Mouse (Mus musculus): ENCODE measurements around the gene Rplp1.

The Rplp1 gene

DNA sequence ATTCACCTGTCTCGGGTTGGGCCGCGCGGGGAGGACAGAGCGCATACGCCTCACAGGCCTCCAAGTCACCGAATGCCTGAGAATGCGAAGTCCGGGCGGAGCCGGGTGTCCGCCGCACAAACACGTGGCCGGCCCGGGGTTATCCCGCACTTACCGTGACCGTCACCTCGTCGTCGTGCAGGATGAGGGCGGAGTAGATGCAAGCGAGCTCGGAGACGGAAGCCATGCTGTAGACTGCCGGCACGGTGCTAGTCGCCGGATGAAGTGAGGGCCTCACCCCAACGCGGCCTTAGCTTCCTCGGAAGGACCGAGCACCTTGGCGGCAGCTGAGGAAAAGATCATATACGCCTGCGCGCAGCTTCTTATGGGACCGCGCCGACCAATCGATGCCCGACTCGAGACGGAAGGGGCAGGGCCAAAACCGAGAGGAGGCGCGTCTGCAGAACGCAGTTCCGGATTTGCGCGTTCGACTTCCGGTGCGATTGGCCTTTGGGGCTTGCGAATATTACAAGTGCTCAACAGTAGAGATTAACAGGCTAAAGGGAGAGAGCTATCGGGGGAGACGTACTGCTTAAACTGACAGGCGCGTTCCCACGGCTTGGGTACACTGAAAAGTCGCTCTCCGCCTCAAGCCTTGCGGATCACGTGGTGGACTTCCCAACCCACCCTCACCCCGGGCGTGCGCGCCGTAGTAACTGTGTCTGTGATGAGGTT is at the start of gene Rplp1:
Gene Rplp1, minus strand, starts transcription at position 340 of the 714 bp plus-strand sequence.
- peak; percentile 96 for DNase-seq (ENCODE audit: low spot score)

DNA sequence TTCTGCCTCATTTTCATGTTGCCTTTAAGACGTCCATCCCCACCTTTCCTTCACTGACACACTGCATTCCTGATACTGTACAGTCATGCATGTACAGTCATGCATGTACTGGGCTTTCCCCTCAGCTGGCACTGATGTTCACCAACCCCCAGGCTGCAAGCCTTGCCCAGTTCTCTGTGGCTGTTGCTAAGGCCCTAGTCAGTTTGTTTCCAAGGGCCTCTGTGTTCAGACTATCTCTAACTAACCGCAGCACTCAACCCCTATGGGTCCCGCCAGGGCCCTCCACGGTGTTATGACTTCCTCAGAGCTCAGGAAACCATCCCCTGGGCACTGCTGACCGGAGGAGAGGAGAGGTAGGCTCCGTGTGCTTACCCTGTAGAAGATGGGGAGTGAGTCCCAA is 49.0 kb upstream of the Rplp1 start:
- DNase-seq (ENCODE audit: low spot score): no peak

DNA sequence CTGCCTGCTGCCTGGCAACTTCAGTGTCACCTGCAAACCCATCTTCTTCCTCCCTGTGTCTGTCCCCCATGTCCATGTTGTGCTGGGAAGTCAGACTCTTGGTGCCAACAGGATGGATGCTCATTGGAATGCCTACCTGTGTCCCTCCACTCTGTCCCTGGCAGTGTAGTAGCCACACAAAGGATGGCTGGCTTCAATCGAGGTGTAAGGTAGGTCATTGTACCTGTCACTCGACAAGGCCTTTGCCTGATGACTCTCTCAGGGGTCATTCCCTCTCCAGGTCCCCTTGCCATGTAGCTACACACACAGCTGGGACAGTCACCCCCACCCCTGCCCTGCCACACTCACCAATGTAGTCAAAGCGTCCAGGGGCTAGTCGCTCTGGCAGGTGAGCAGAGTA is 46.8 kb upstream of the Rplp1 start:
- no peak for DNase-seq (ENCODE audit: low spot score)

DNA sequence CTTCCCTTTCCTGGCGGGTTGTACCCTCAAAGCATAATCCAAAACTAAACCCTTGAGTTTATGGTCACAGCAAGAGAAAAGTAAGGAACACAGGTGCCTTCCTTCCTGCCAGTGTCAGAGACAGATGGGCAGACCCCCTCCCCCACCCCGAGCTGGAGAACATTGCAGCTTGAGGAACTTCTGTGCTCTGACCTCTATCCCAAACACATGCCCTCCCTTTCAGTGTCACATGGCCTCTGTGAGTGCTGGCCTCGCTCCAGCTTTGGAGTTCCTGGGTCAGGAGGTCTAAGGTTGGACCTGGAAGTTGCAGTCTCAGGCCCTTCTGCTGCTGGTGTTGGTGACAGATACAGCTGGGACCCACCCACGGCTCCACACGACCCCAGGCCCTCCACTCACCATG is 46.4 kb upstream of the Rplp1 start:
- DNase-seq (ENCODE audit: low spot score): peak; percentile 38

DNA sequence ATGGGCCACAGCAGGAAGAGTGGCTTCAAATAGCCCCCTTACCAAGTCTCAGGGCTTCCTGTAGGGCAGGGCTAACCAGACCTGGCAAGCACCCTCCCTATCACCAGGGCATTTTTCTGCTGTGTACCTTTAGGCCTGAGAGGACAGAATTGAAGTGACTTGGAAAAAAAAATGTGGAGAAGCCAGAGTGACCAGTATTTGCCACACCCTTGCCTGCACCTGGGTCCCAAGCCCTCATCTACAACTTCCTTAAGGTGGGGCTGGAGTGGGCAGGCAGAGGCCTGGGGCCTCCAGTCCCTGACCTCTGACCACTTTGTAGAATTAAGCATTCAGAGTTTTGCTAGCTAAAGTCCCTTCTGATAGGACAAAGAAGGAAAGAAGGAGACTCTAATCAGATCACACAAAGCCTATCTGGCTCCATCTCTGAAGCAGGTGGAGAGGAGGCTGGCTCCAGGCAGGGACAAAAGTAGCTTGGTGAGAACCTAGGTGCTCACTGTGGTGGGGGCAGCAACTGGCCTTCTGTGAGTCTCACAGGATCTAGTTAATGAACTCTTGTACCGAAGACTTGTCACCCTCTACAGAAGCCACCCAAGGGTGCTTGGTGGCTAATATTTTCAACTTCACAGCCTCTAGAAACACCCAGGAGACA is 45.7 kb upstream of the Rplp1 start:
- DNase-seq (ENCODE audit: low spot score): no peak

DNA sequence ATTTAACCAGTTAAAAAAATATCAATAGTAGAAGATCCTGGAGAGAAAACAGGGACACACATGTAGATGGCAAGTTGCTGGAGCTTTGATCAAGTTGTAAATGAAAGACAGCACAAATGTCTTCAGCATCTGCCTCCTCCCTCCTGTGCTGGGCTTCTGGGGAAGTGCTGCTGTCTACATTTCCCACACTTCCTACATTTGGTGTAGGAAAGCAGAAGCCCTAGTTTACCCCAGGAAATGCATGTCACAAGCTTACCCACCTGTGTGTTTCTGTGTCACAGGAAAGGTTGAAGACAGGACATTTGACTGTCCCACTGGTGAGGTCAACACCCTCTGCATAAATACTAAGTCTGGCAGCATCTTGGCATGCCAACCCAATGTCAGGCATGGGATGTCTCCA is 40.4 kb upstream of the Rplp1 start:
- no peak for DNase-seq (ENCODE audit: low spot score)

DNA sequence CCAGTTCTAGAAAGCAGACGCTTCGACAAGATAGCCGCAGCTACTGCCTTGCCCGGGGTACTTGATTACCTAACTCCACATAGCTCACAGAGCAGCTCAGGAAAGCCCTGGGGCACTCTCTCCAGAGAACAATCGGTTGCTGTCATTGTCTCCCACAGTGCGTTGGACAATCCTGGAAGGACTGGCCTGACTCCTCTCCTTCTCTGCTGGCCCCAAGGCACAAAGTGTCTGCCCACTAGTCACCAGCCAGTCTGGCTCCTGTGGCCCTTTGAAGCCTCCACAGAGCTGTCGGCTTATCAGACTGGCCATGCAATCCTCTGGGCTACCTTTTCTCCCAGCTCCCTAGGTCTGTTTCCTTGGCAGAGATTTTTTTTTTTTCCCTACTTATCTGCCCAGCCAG is 37.9 kb upstream of the Rplp1 start:
- no peak for DNase-seq (ENCODE audit: low spot score)

DNA sequence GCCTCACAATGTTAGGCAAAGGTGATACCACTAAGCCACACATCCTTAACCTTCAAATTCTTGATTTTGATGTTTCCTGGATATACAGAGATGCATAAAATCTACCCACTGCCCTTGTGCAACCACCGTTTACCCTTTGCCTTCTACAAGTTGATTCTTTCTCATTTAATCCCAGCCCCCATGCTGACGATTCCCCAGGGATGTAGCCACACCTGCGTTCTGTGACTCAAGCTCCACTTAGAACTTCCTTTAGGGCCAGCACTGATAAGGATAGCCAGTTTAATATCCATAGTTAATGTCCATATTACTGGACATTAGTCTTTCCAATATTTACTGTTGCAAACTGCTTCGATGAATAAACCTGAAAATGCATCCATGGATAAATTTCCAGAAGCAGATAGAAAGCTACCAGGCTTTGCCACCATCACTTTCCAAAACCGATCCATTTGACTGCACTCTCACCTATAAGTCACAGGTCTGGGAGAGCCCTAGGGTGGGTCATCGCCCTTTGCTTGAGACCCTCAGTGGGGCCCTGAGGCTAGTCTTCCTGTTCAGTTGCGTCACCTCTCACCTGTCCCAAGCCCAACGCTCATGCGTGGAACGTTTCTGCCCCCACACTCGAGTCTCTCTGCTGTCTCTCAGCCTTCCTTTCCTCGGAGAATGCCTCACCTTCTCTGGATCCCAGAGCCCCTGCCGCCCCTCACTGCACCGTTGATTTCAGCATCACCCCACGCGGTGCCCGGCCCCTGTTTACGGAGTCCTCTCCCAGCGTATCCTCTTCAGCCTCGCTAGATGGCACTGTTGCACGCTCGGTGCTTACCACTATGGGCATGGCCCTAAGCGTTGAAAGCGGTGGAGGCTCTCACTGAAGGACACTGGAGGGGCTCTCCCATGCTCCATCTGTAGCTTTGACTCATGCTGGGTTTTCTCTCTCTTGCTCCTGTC is 33.3 kb upstream of the Rplp1 start:
- DNase-seq (ENCODE audit: low spot score): peak; percentile 56

DNA sequence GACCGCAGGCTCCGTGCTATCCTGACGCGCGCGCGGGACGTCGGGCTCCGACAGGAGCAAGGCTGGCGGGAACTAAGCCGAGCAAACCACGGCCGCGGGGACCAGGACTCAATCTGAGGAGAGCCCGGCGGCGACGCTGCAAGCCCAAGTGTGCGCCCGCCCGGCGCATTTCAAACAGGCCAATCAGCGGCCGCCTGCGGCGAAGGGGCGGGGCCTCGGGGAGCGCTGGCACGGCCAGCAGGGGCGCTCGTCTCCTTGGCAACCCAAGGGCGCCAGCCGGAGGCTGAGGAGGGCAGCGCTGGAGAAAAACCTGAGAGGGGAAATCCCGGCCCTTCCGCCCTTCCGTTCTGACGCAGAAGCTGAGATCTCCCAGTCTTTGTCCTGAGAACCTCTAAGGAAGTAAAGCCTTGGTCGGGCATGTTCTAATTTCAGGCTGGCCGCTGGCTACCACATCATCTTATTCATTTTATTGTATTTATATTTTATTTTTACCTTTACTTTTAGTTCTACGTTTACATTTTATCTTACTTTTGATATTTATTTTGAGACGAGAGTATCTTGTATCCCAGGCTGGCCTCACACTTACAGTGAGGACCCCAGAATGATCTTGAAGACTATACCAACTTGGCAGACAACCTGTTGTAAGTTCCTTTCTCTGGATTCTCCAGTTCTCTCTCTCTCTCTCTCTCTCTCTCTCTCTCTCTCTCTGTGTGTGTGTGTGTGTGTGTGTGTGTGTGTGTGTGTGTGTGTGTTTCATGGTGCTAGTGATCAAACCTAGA is 32.5 kb upstream of the Rplp1 start, which contains the start of gene Kif23:
Gene Kif23, minus strand, starts transcription at position 152 of the 779 bp plus-strand sequence.
- peak; percentile 93 for DNase-seq (ENCODE audit: low spot score)

DNA sequence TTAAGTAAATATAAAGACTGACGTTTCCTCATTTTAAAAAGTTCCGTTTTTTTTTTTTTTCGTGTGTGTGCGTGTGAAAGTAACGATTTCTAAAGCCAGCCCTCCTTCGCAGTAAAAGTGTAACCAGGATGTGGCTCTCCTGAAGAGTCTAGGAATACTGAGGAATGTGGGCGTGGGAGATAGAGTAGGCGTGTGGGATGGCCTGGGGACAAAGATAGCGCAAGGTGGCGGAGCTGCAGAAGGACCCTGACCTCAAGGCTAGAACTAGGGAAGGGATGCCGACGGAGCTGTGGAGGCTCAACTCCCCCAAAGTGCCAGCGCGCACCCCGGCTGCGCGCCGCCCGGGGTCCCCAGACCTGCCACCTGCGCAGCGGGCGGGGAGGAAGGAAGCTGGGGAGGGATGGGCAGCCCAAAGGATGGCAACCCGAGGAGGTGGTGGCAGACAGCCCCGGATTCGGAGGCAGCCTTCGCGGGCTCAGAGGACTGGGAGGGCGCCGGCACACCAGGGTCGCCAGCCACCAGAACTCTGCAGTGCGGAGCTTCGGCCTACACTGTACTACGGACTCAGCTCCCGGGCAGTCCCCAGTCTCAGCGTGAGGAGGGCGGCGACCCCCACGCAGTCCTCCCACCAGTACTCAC is 31.8 kb upstream of the Rplp1 start:
- DNase-seq (ENCODE audit: low spot score): no peak

DNA sequence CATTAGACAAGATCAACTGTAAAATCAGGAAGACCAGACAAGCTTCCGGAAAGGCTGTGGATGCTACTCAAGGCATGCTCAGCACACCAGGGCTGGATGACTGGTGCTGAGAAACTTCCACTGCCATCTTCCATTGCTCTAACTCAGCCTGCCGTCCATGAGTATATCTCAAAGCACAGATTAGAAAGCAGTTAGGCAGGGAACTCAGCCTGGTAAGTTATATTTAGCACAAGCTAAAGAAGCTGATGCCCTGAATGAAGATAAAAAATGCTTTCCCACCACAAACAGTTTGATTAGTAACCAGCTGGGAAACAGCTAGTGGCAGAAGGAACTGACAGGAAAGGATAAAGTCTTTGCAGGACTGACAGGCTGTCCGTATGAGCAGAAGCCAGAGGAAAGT is 26.7 kb upstream of the Rplp1 start:
- DNase-seq (ENCODE audit: low spot score): no peak

DNA sequence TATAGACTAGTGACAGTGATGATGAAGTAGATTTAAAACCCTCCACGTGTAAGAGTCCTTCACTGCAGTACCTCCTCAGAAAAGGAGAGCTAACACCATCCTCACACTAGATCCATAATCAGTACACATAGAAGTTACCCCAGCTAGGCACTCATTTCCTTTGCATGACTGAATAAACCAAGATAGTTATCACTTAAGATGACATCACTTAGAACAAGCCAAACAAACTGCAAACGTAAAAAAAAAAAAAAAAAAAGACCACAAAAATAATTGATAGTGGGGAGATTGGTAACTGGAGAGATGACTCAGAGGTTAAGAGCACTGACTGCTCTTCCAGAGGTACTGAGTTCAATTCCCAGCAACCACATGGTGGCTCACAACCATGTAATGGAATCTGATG is 19.0 kb upstream of the Rplp1 start:
- no peak for DNase-seq (ENCODE audit: low spot score)

DNA sequence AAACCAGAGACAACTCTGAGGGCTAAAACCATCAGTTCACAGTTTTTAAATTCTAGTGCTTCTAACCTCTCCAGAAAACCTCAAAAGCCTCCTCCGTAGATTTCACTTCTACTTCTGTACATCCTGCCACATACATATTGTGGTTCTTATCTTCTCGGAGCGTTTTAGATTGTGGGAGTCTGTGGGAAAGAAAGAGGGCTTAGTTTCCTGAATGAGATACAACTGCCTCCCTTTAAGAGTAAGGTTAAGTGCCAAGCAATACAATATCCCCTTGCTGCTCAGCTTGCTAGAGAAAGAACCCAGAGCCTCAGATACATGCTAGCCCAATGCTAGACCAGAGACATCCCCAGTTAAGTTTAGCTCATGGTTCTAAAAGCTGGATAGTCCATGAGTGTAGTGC is 17.7 kb upstream of the Rplp1 start:
- DNase-seq (ENCODE audit: low spot score): no peak

DNA sequence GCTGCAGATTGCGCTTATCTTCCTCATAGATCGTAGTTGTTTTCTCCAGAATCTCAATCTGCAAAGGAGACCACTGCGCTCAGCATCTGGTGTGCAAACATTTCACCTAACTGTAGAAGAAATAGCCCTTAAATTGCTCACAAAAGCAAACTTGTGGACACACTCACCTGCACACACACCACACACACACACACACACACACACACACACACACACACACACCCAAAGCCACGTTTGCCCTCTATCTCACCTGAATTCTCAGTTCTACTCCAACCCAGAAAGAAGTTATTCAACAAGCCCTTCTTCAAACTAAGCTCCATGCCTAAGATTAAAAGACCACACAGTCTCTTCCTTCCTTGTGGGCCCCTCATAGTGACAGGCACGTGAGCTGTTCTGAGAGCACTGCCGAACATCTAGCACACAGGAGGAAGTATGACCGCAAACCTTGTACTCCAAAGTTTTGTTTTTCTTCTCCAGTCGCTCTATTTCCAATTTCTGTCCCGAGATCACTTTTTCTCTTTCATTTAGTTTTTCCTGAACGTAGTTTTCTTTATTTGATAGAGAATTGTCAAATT is 10.8 kb upstream of the Rplp1 start:
- no peak for DNase-seq (ENCODE audit: low spot score)

DNA sequence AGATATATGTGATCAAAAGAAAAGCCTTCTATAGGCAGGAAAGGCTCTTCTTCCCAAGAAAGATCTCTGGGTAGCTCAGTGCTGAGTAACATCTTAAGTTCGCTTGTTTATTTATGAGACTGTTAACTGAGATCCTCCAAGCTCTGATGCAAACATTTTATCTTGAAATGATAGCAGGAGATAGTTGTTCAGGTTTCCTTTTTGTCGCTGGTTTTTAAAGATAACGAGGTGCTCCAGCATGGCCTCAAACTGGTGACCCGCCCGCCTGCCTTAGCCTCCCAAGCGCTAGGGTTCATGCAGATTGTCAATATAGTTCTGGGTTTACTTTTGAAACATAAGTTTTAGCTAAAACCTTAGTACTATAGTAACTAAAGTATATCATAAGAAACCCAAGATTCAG is 6.0 kb upstream of the Rplp1 start:
- DNase-seq (ENCODE audit: low spot score): no peak

DNA sequence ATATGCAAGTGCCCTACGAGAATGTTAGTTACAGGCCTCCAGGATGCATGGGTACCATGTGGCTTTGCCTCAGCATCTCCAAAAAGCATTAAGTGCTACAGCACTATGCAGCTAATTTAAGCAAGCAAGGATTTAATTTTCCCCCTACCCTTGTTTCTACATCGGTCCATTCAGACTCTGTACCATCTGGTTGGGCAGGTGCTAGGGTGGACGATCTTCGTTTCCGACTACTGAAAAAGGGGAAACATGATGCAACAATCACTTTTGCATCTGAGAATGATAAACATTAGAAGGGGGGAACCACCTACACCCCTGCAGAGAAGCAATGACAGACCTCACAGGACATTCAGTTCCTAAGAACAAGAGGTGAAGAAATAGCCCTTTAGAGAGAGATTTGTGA is 5.1 kb upstream of the Rplp1 start:
- DNase-seq (ENCODE audit: low spot score): no peak

DNA sequence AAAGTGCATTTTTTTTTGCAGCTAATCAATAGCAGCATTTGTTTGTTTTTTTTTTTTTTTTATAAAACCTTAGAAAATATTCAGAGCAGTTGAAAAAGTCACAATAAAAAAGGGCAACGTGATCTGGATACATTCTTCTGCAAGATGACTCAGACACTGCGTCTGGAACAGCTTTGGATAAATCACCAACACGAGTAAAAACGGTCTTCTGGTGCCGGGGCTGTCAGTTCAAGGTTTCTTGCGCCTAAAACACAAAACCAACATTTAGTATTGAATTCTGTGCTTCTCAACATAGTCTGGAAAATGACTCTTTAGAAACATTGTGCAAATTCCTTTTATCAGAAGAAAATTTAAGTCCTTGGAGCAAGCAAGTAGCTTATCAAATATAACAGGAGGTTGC is 3.1 kb upstream of the Rplp1 start:
- DNase-seq (ENCODE audit: low spot score): no peak

DNA sequence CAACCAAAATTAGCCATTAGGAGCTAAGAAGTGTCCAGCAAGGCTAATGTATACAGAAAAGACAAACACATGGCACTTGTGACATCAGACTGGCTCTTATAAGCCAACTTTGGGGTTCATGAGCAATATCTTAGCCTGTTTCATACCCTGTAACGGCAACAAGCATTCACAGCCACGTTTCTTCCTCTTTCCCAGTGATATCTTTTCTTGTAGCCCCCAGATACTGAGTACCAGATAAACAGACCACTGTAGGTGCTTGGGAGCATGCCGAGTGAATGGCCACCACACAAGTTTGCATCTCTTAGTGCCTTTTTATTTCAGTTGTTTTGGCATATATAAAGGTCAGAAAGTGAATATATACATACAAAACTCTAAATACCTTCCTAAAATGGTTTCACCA is 2.6 kb upstream of the Rplp1 start:
- no peak for DNase-seq (ENCODE audit: low spot score)

DNA sequence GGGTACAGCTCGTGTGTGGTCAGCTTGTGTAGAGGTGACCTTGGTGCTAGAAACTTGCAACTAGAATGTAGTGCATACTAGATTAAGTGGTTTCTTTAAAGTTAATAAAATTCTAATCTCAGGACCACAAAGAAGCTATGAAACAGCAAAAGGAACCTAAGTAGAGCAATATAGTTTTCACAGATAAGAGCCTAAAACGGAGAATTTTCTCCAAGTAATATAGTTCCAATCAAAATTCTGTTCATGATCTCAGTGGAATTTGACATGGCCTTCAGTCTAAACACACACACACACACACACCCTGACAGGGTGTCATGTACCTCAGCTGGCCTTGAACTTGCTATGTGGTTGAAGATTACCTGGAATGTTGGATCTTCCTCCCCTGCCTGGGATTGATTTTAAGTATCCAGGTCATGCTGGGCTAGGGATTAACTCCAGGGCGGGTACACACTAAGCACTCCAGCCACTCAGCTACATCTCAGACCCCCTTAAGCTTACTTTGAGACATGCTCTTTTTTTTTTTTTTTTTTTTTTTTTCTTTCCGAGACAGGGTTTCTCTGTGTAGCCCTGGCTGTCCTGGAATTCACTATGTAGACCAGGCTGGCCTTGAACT is 1.2 kb upstream of the Rplp1 start:
- no peak for DNase-seq (ENCODE audit: low spot score)

DNA sequence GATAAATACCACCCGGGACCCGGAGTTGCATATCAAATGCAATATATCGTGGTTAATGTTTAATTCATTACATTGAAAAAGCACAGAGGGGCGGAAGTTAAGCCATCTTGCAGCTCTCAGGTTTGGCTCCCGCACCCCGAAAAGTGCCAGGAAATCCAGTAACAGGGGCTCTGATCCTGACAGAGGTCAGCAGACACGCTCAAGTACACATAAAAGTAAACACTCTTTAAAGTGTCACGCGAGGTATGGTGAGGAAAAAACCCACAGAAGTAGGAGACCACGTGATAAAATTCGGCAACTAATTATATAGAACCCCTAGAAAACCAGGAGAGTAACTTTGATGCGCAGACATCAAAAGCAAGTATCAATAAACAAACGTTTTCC is 567 bp upstream of the Rplp1 start:
- no peak for DNase-seq (ENCODE audit: low spot score)
